Mouse (Mus musculus) embryonic facial prominence, embryonic 12.5 days (tissue): ENCODE measurements around the gene Vldlr. TPM values are rescaled to one million over a fixed set of nuclear protein-coding genes. Genes with fewer than 3 reads are reported as not detected.

ENCODE experiments used
- ATAC-seq: fragments of 200-750 bp; cut with Nextera tagmentation; 2 replicates; pipeline ENCODE4 v1.8.0; 2017; ENCODE audit not compliant: insufficient number of reproducible peaks, insufficient read depth, low FRiP score, low TSS enrichment
- H3K27ac ChIP-seq: fragments of 300-500 bp; sonication (generic); 2 replicates; pipeline ENCODE4 v1.5.1; 2016; ENCODE audit warnings: mild to moderate bottlenecking
- H3K27me3 ChIP-seq: fragments of 300-500 bp; sonication (generic); 2 replicates; pipeline ENCODE4 v1.6.1; 2016; ENCODE audit warnings: mild to moderate bottlenecking, moderate library complexity
- H3K36me3 ChIP-seq: fragments of 300-500 bp; sonication (generic); 2 replicates; pipeline ENCODE4 v1.6.1; 2016; ENCODE audit warnings: mild to moderate bottlenecking
- H3K4me1 ChIP-seq: fragments of 300-500 bp; sonication (generic); 2 replicates; pipeline ENCODE4 v1.6.1; 2016
- H3K4me2 ChIP-seq: fragments of 300-500 bp; sonication (generic); replicated peaks from 2 replicates; pipeline ENCODE4 v1.6.1; 2016; ENCODE audit warnings: mild to moderate bottlenecking, moderate library complexity
- H3K4me3 ChIP-seq: fragments of 300-500 bp; sonication (generic); 2 replicates; pipeline ENCODE4 v1.5.1; 2016; ENCODE audit warnings: mild to moderate bottlenecking
- H3K9ac ChIP-seq: fragments of 300-500 bp; sonication (generic); 2 replicates; pipeline ENCODE4 v1.6.1; 2016; ENCODE audit warnings: mild to moderate bottlenecking, moderate library complexity
- H3K9me3 ChIP-seq: fragments of 300-500 bp; sonication (generic); 2 replicates; pipeline ENCODE4 v1.6.1; 2016; ENCODE audit warnings: mild to moderate bottlenecking, moderate library complexity
- WGBS: fragments of 180-500 bp; shearing (Covaris S2); methylation state at CpG from one replicate; pipeline ENCODE4 v1.1.7; 2016; 5-methylcytosine and 5-hydroxymethylcytosine counted together
- polyA plus RNA-seq: library from polyadenylated mRNA; unstranded; fragments of >200 nt; fragmentation: Nextera tagmentation; extraction: Ambion mirVana; gene quantifications from 2 replicates; pipeline ENCODE4 v1.2.1, GENCODE M21; 2016

Gene Vldlr
- polyA plus RNA-seq = 10.5 and 10.8 TPM in 2 replicates

GRCm38 (mm10) chr19:27216318-27216717 is at the start of gene Vldlr:
Gene Vldlr (plus strand): TSS chr19:27216484.
- Histone ChIP-seq H3K27ac (peak within 1 kb of the TSS; percentile 65; the same call in 1 of the 2 replicates), H3K9ac (peak within 1 kb of the TSS; percentile 77), H3K9me3 (no peaks in the 10 kb centered on the region), H3K4me1 (peaks cover 10% of the 10 kb centered on the region; the same call in 1 of the 2 replicates), H3K36me3 (no peaks in the 10 kb centered on the region), H3K4me2 (peak within 1 kb of the TSS; percentile 95), H3K4me3 (peak within 1 kb of the TSS; percentile 64), H3K27me3 (peaks cover 24% of the 10 kb centered on the region)
- 2% methylated on average over 11 of the region's 11 CpGs for WGBS
- no peak for ATAC-seq

- Histone ChIP-seq H3K36me3 (no peaks in the 10 kb centered on the region), H3K27me3 (no peaks in the 10 kb centered on the region), H3K4me1 (no peaks in the 10 kb centered on the region), H3K9me3 (no peaks in the 10 kb centered on the region), H3K4me2 (no peak overlapping the region), H3K9ac (no peak overlapping the region), H3K27ac (no peak overlapping the region), H3K4me3 (no peak overlapping the region)
- no peak for ATAC-seq
- 66% methylated on average over 5 of the region's 5 CpGs for WGBS
Measured at GRCm38 (mm10) chr19:27167601-27168319, 48.5 kb upstream of the Vldlr start.

DNA sequence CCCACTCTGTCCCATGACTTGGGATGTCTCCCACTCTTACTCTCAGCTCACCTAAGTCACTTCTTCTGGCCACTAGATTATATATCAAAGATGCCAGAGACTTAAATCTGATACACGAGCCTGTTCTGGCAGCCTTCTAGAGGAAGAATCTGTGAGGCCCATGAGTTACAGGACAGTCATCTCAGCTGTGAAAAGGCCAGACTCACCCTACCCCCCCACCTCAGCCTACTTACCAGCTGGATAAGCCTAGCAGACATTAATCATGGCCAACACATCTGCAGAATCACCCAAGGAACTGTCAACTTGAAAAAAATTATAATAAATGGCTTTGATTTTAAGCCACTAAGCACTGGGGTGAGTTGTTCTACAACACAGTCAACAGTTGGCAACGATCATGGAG is 42.4 kb upstream of the Vldlr start:
- no peaks in the 10 kb centered on the region for H3K9me3 ChIP-seq
- H3K27ac ChIP-seq = no peak overlapping the region
- no peak for ATAC-seq
- 80% methylated on average over 2 of the region's 2 CpGs for WGBS
- no peaks in the 10 kb centered on the region for H3K4me1 ChIP-seq
- no peak overlapping the region for H3K4me2 ChIP-seq
- H3K27me3 ChIP-seq = no peaks in the 10 kb centered on the region
- no peaks in the 10 kb centered on the region for H3K36me3 ChIP-seq
- no peak overlapping the region for H3K9ac ChIP-seq
- no peak overlapping the region for H3K4me3 ChIP-seq

GRCm38 (mm10) chr19:27175617-27176016 is 40.7 kb upstream of the Vldlr start:
- no peak for ATAC-seq
- Histone ChIP-seq H3K9ac (no peak overlapping the region), H3K27me3 (no peaks in the 10 kb centered on the region), H3K4me1 (no peaks in the 10 kb centered on the region), H3K9me3 (no peaks in the 10 kb centered on the region), H3K36me3 (no peaks in the 10 kb centered on the region), H3K27ac (no peak overlapping the region), H3K4me3 (no peak overlapping the region), H3K4me2 (no peak overlapping the region)
- 84% methylated on average over 1 of the region's 1 CpGs for WGBS

- no peak for ATAC-seq
Measured at GRCm38 (mm10) chr19:27176558-27176957, 39.7 kb upstream of the Vldlr start.

GRCm38 (mm10) chr19:27178195-27178807 is 38.0 kb upstream of the Vldlr start:
- H3K4me2 ChIP-seq = no peak overlapping the region
- H3K4me3 ChIP-seq = no peak overlapping the region
- no peak for ATAC-seq
- H3K9ac ChIP-seq = no peak overlapping the region
- 83% methylated on average over 5 of the region's 5 CpGs for WGBS
- H3K27ac ChIP-seq = no peak overlapping the region
- H3K36me3 ChIP-seq = no peaks in the 10 kb centered on the region
- H3K27me3 ChIP-seq = no peaks in the 10 kb centered on the region
- H3K4me1 ChIP-seq = no peaks in the 10 kb centered on the region
- no peaks in the 10 kb centered on the region for H3K9me3 ChIP-seq

More at GRCm38 (mm10) chr19:27176558-27176957, 39.7 kb upstream of the Vldlr start:
- 88% methylated on average over 4 of the region's 4 CpGs for WGBS
- Histone ChIP-seq H3K4me3 (no peak overlapping the region), H3K9ac (no peak overlapping the region), H3K27ac (no peak overlapping the region), H3K27me3 (no peaks in the 10 kb centered on the region), H3K36me3 (no peaks in the 10 kb centered on the region), H3K4me1 (no peaks in the 10 kb centered on the region), H3K4me2 (no peak overlapping the region), H3K9me3 (no peaks in the 10 kb centered on the region)

- Histone ChIP-seq H3K9me3 (no peaks in the 10 kb centered on the region), H3K4me3 (no peak overlapping the region), H3K4me1 (no peaks in the 10 kb centered on the region), H3K9ac (no peak overlapping the region), H3K27me3 (no peaks in the 10 kb centered on the region), H3K36me3 (no peaks in the 10 kb centered on the region), H3K27ac (no peak overlapping the region), H3K4me2 (no peak overlapping the region)
- ATAC-seq = no peak
- 73% methylated on average over 18 of the region's 18 CpGs for WGBS
Measured at GRCm38 (mm10) chr19:27180351-27181122, 35.7 kb upstream of the Vldlr start.

DNA sequence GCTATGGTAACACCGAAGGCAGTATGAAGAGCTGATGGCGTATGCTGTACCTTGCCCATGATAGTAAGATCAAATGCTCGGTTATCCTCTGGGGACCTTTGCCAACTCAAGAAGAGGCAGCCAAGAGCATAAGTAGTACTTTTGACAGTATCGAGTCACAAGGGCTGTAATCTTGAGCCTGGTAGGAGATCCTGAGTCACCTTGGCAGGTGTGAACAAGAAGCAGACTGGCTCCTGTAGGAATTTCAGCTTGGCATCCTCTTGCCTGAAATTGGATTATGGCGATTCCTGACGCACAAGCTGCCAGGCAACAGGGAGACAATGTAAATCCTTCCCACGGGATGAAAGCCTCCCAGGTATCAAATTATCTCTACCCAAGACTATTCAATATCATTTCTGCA is 32.8 kb upstream of the Vldlr start:
- 86% methylated on average over 7 of the region's 7 CpGs for WGBS
- H3K4me1 ChIP-seq = no peaks in the 10 kb centered on the region

DNA sequence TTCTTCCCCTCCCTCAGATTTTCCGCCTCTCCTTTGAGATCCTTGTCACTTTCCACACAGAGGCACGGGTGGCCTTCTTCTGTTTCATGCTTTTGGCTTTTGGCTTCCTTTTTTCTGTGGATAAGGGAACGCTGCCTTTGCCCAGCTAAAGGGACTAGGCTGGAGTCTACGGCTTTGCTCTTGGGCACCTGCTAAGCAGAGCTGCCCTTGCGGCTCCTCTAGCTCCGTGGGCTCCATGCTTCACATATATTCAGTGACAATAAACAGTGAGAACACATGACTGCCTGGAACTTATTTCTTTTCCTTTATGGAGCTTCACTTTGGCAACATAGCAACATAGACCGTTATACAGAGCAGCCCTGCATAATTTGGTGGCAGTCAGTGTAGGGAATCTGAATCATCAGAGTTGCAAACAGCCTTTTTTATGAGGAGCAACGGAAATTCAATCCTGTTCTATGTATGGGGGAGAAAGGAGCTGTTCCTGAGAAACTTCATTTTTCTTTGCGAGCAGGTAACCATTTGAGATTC is 12.5 kb upstream of the Vldlr start:
- Histone ChIP-seq H3K4me1 (no peaks in the 10 kb centered on the region), H3K4me2 (no peak overlapping the region), H3K9ac (no peak overlapping the region), H3K9me3 (no peaks in the 10 kb centered on the region), H3K4me3 (no peak overlapping the region), H3K36me3 (no peaks in the 10 kb centered on the region), H3K27ac (no peak overlapping the region), H3K27me3 (no peaks in the 10 kb centered on the region)
- no peak for ATAC-seq
- WGBS = 80% methylated on average over 9 of the region's 9 CpGs

More for the DNA sequence above, 32.8 kb upstream of the Vldlr start:
- no peaks in the 10 kb centered on the region for H3K9me3 ChIP-seq
- H3K9ac ChIP-seq = no peak overlapping the region
- ATAC-seq = no peak
- no peaks in the 10 kb centered on the region for H3K27me3 ChIP-seq
- H3K36me3 ChIP-seq = no peaks in the 10 kb centered on the region
- no peak overlapping the region for H3K27ac ChIP-seq
- H3K4me2 ChIP-seq = no peak overlapping the region
- no peak overlapping the region for H3K4me3 ChIP-seq

- no peaks in the 10 kb centered on the region for H3K4me1 ChIP-seq
- H3K27me3 ChIP-seq = peaks cover 17% of the 10 kb centered on the region
- H3K27ac ChIP-seq = no peak overlapping the region
- no peak overlapping the region for H3K4me3 ChIP-seq
- no peaks in the 10 kb centered on the region for H3K36me3 ChIP-seq
- no peaks in the 10 kb centered on the region for H3K9me3 ChIP-seq
- no peak overlapping the region for H3K9ac ChIP-seq
- no peak for ATAC-seq
- 76% methylated on average over 2 of the region's 2 CpGs for WGBS
- no peak overlapping the region for H3K4me2 ChIP-seq
Measured at GRCm38 (mm10) chr19:27210991-27211390, 5.3 kb upstream of the Vldlr start.

- H3K4me1 ChIP-seq = peaks cover 10% of the 10 kb centered on the region; the same call in 1 of the 2 replicates
- H3K4me3 ChIP-seq = no peak overlapping the region
- H3K9me3 ChIP-seq = no peaks in the 10 kb centered on the region
- peaks cover 24% of the 10 kb centered on the region for H3K27me3 ChIP-seq
- no peak overlapping the region for H3K9ac ChIP-seq
- no peak overlapping the region for H3K27ac ChIP-seq
- no peak overlapping the region for H3K4me2 ChIP-seq
- H3K36me3 ChIP-seq = no peaks in the 10 kb centered on the region
- 59% methylated on average over 4 of the region's 4 CpGs for WGBS
- ATAC-seq = no peak
Measured at GRCm38 (mm10) chr19:27215596-27215995, 688 bp upstream of the Vldlr start.
